ENCODE assay signal across 15 mouse cellular contexts in the genomic region with DNA sequence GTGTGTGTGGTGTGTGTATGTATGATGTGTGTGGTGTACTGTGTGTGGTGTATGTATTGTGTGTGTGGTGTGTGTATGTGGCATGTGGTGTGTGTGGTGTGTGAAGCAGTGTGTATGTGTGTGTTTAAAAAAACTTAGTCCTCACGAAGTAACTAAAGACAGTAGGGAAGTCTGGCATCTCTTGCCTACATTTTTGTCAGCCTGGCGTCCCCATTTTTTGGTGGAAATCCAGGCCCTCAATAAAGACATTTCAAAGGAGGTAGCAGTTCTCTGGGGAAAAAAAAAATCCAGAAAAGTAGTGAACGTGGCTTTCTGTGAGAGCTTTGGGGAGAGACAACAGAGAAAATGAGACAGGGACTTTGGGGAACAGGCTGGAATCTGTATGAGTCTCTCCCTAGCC.
DNase-seq lines count a peak whose midpoint lies in the region; ATAC-seq and TF ChIP-seq lines count a peak whose summit lies in the region.
"Had no signal": no experiment of that assay in that cellular context is flagged by ENCODE, and none has a peak within 500 bp of the region (broad histone marks: within the 10 kb centered on the region; RNA-seq: fewer than 3 reads in every experiment).

No protein-coding gene starts in this region.

- no peaks in the 10 kb centered on the region for H3K27me3 ChIP-seq in forebrain, postnatal 0 days (ENCODE audit: insufficient read depth, low read length)
- no peaks in the 10 kb centered on the region for H3K27me3 ChIP-seq in forebrain, embryonic 14.5 days (replicated peaks; ENCODE audit: control insufficient read depth, insufficient read depth, low read length)
- H3K27me3 ChIP-seq in midbrain, embryonic 16.5 days (ENCODE audit: control insufficient read depth, insufficient read depth, low read depth, low read length) = no peaks in the 10 kb centered on the region
- H3K27me3 ChIP-seq in midbrain, postnatal 0 days (ENCODE audit: insufficient read depth, low read length) = no peaks in the 10 kb centered on the region
- no peaks in the 10 kb centered on the region for H3K27me3 ChIP-seq in testis, adult 2 months (ENCODE audit: control insufficient read depth, insufficient read depth, low read length)
- H3K27me3 ChIP-seq: forebrain, embryonic 13.5 days had no signal

- H3K4me3 ChIP-seq in forebrain, postnatal 0 days (ENCODE audit: low read depth, low read length) = no peak overlapping the region
- H3K4me3 ChIP-seq in forebrain, embryonic 14.5 days (ENCODE audit: low read depth, low read length) = no peak overlapping the region
- no peak overlapping the region for H3K4me3 ChIP-seq in midbrain, embryonic 16.5 days (ENCODE audit: low read depth, low read length)
- no peak overlapping the region for H3K4me3 ChIP-seq in midbrain, postnatal 0 days (ENCODE audit: low read depth, low read length)
- peak overlapping the region; percentile 70 for H3K4me3 ChIP-seq in testis, adult 2 months (ENCODE audit: control insufficient read depth, low read depth, low read length)
- H3K4me3 ChIP-seq: forebrain, embryonic 13.5 days had no signal

- peak; percentile 43 for DNase-seq in forebrain, postnatal 0 days
- DNase-seq in forebrain, embryonic 14.5 days (ENCODE audit: low spot score) = no peak
- no peak for DNase-seq in midbrain, postnatal 0 days (ENCODE audit: low spot score)
- DNase-seq in testis, postnatal 14 days (ENCODE audit: low spot score) = no peak
- DNase-seq in spleen, adult 18-20 months = no peak
- DNase-seq: adrenal gland, adult 2 months; adrenal gland, postnatal 10 days; adrenal gland, postnatal 25 days; cerebellum, adult 11-12 months; cerebellum, adult 9-10 months; cerebellum, postnatal 10 days had no signal

- H3K4me2 ChIP-seq in forebrain, postnatal 0 days (ENCODE audit: low read depth) = no peak overlapping the region
- H3K4me2 ChIP-seq in forebrain, embryonic 14.5 days (ENCODE audit: low read length) = no peak overlapping the region
- H3K4me2 ChIP-seq in midbrain, embryonic 16.5 days (ENCODE audit: low read length) = no peak overlapping the region
- H3K4me2 ChIP-seq in midbrain, postnatal 0 days (ENCODE audit: low read depth, low read length, poor library complexity, severe bottlenecking) = no peak overlapping the region
- H3K4me2 ChIP-seq: forebrain, embryonic 13.5 days had no signal

- ATAC-seq in forebrain, postnatal 0 days = no peak
- ATAC-seq in forebrain, embryonic 14.5 days = no peak
- 0 out of 2 replicates have a peak, but pooled peaks have one; percentile 14 for ATAC-seq in midbrain, embryonic 16.5 days
- no peak for ATAC-seq in midbrain, postnatal 0 days (ENCODE audit: low FRiP score)
- ATAC-seq: forebrain, embryonic 13.5 days; forebrain, embryonic 16.5 days had no signal

- no peak overlapping the region for H3K9ac ChIP-seq in forebrain, postnatal 0 days
- no peak overlapping the region for H3K9ac ChIP-seq in forebrain, embryonic 14.5 days (ENCODE audit: low read length)
- no peak overlapping the region for H3K9ac ChIP-seq in midbrain, embryonic 16.5 days (ENCODE audit: low read depth, low read length)
- no peak overlapping the region for H3K9ac ChIP-seq in midbrain, postnatal 0 days (replicated peaks; ENCODE audit: low read length, poor library complexity, severe bottlenecking)
- H3K9ac ChIP-seq: forebrain, embryonic 13.5 days had no signal

- H3K4me1 ChIP-seq in forebrain, postnatal 0 days (ENCODE audit: insufficient read depth) = no peaks in the 10 kb centered on the region
- no peaks in the 10 kb centered on the region; the same call in 1 of the 2 replicates for H3K4me1 ChIP-seq in forebrain, embryonic 14.5 days (ENCODE audit: control insufficient read depth, insufficient read depth, low read length)
- peaks cover 10% of the 10 kb centered on the region for H3K4me1 ChIP-seq in midbrain, embryonic 16.5 days (ENCODE audit: control insufficient read depth, insufficient read depth, low read length)
- H3K4me1 ChIP-seq in midbrain, postnatal 0 days (ENCODE audit: insufficient read depth, low read length) = 0 out of 2 replicates have a peak, but pooled peaks cover 8% of the 10 kb centered on the region
- 0 out of 2 replicates have a peak, but pooled peaks cover 2% of the 10 kb centered on the region for H3K4me1 ChIP-seq in testis, adult 2 months (ENCODE audit: control insufficient read depth, insufficient read depth, low read length)

- no peaks in the 10 kb centered on the region for H3K9me3 ChIP-seq in forebrain, postnatal 0 days (ENCODE audit: low read length)
- H3K9me3 ChIP-seq in forebrain, embryonic 14.5 days (replicated peaks; ENCODE audit: control insufficient read depth, low read length) = no peaks in the 10 kb centered on the region
- no peaks in the 10 kb centered on the region for H3K9me3 ChIP-seq in midbrain, embryonic 16.5 days (replicated peaks; ENCODE audit: control insufficient read depth, low read length, poor library complexity, severe bottlenecking)
- no peaks in the 10 kb centered on the region for H3K9me3 ChIP-seq in midbrain, postnatal 0 days (ENCODE audit: low read length)
- H3K9me3 ChIP-seq: forebrain, embryonic 13.5 days had no signal

- H3K36me3 ChIP-seq in forebrain, postnatal 0 days (ENCODE audit: insufficient read depth) = no peaks in the 10 kb centered on the region
- no peaks in the 10 kb centered on the region for H3K36me3 ChIP-seq in forebrain, embryonic 14.5 days (ENCODE audit: control insufficient read depth, insufficient read depth, low read length)
- H3K36me3 ChIP-seq in midbrain, embryonic 16.5 days (ENCODE audit: control insufficient read depth, insufficient read depth, low read length) = no peaks in the 10 kb centered on the region
- H3K36me3 ChIP-seq in midbrain, postnatal 0 days (ENCODE audit: insufficient read depth, low read length) = no peaks in the 10 kb centered on the region
- no peaks in the 10 kb centered on the region for H3K36me3 ChIP-seq in testis, adult 2 months (ENCODE audit: control insufficient read depth, insufficient read depth, low read length)

- WGBS in forebrain, postnatal 0 days = 46% methylated on average over 3 of the region's 3 CpGs
- 81% methylated on average over 3 of the region's 3 CpGs for WGBS in forebrain, embryonic 14.5 days
- WGBS in midbrain, embryonic 16.5 days = 77% methylated on average over 3 of the region's 3 CpGs
- 63% methylated on average over 3 of the region's 3 CpGs for WGBS in midbrain, postnatal 0 days

- TF ChIP-seq CTCF in forebrain, postnatal 0 days (IDR thresholded peaks at IDR 0.05; ENCODE audit: low read depth) = no peak
- TF ChIP-seq CTCF in midbrain, postnatal 0 days (IDR thresholded peaks at IDR 0.05) = no peak
- no peak for TF ChIP-seq CTCF in testis, adult 2 months (IDR thresholded peaks at IDR 0.05; ENCODE audit: control insufficient read depth, insufficient read depth, insufficient replicate concordance, low read depth, low read length)

- no peak for TF ChIP-seq POLR2A in testis, adult 2 months (IDR thresholded peaks at IDR 0.05; ENCODE audit: control insufficient read depth, low read depth, low read length)

- H3K27ac ChIP-seq in forebrain, postnatal 0 days (ENCODE audit: low read depth, low read length) = no peak overlapping the region; the same call in 1 of the 2 replicates
- no peak overlapping the region for H3K27ac ChIP-seq in forebrain, embryonic 14.5 days (ENCODE audit: low read depth, low read length)
- H3K27ac ChIP-seq in midbrain, embryonic 16.5 days (ENCODE audit: low read length) = no peak overlapping the region
- H3K27ac ChIP-seq in midbrain, postnatal 0 days (ENCODE audit: low read depth, low read length) = no peak overlapping the region
- no peak overlapping the region for H3K27ac ChIP-seq in testis, adult 2 months (ENCODE audit: control insufficient read depth, insufficient read depth, low read depth, low read length)
- H3K27ac ChIP-seq: forebrain, embryonic 13.5 days had no signal
